Mouse (Mus musculus) monocyte, adult 5-6 weeks (primary cell): ENCODE measurements around the gene Me1. TPM values are rescaled to one million over a fixed set of nuclear protein-coding genes. Genes with fewer than 3 reads are reported as not detected.

Experiments used
- ATAC-seq: fragments of 153-309, 156-312 bp; replicated peaks from 2 replicates; pipeline ENCODE4 v1.8.0; 2017; ENCODE audit warnings: mild to moderate bottlenecking; ENCODE audit not compliant: low TSS enrichment, insufficient number of reproducible peaks, severe bottlenecking, poor library complexity, low FRiP score
- total RNA-seq: library from RNA; stranded (forward); fragments of 200-1000, 200-491, 200-594 nt; gene quantifications from 3 replicates; pipeline ENCODE4 v1.2.3, GENCODE M21; 2017

Me1 gene
- total RNA-seq, 1 experiment from 2014 or later, result 0.29 TPM

GRCm38 (mm10) chr9:86572196-86572595 lies 123.6 kb downstream of the Me1 start:
- ATAC-seq, result 0 out of 2 replicates have a peak, but pooled peaks have one; percentile 2

GRCm38 (mm10) chr9:86571540-86572135 lies 124.1 kb downstream of the Me1 start, which contains the start of the genes Pgm3 and Rwdd2a:
TSS of gene Pgm3 (minus strand) at chr9:86571842.
TSS of gene Rwdd2a (plus strand) at chr9:86571991.
- ATAC-seq, result peak; percentile 93

- ATAC-seq, result no peak
These were observed 124.8 kb downstream of the Me1 start for GRCm38 (mm10) chr9:86570946-86571345.

GRCm38 (mm10) chr9:86570261-86570890 lies 125.4 kb downstream of the Me1 start:
- no peak for ATAC-seq

GRCm38 (mm10) chr9:86569314-86569910 lies 126.3 kb downstream of the Me1 start:
- ATAC-seq, result no peak

- no peak for ATAC-seq
These were observed 135.2 kb downstream of the Me1 start for GRCm38 (mm10) chr9:86560543-86560942.

- no peak for ATAC-seq
These were observed 141.1 kb downstream of the Me1 start for GRCm38 (mm10) chr9:86554641-86555040.

GRCm38 (mm10) chr9:86553886-86554285 lies 141.9 kb downstream of the Me1 start:
- ATAC-seq, result no peak

- no peak for ATAC-seq
These were observed 145.0 kb downstream of the Me1 start for GRCm38 (mm10) chr9:86550717-86551116.

- no peak for ATAC-seq
These were observed 146.1 kb downstream of the Me1 start for GRCm38 (mm10) chr9:86549637-86550162.

GRCm38 (mm10) chr9:86544559-86544958 lies 151.2 kb downstream of the Me1 start:
- ATAC-seq, result no peak

GRCm38 (mm10) chr9:86543451-86543850 lies 152.3 kb downstream of the Me1 start:
- ATAC-seq, result no peak

GRCm38 (mm10) chr9:86534071-86534470 lies 161.7 kb downstream of the Me1 start:
- ATAC-seq, result no peak

Other genes with a start within 250 kb of the Me1 start
- 0.49 to 0.95 TPM (median 0.64 TPM) in 3 replicates for gene Ube2cbp, start 231.0 kb downstream of the Me1 start, total RNA-seq
- 33.0 to 59.5 TPM (median 40.1 TPM) in 3 replicates for gene Dop1a, start 228.8 kb downstream of the Me1 start, total RNA-seq
- 12.2 to 14.3 TPM (median 13.7 TPM) in 3 replicates for gene Pgm3, start 124.1 kb downstream of the Me1 start, total RNA-seq
- 3.9 to 5.5 TPM (median 4.3 TPM) in 3 replicates for gene Rwdd2a, start 124.0 kb downstream of the Me1 start, total RNA-seq
- gene Prss35, start 47.7 kb upstream of the Me1 start, total RNA-seq, result not detected in 3 replicates
- not detected in 3 replicates for gene Snap91, start 184.7 kb upstream of the Me1 start, total RNA-seq